Mouse (Mus musculus) olfactory bulb, adult 2 months (tissue): ENCODE measurements around the gene Mansc1. TPM values are rescaled to one million over a fixed set of nuclear protein-coding genes. Genes with fewer than 3 reads are reported as not detected.

ENCODE experiments used
- H3K27ac ChIP-seq: fragments of 200-500 bp; 2 replicates; pipeline ENCODE4 v1.5.1; 2012; ENCODE audit warnings: low read depth, low read length; ENCODE audit not compliant: insufficient read depth
- H3K4me1 ChIP-seq: fragments of 200-500 bp; 2 replicates; pipeline ENCODE4 v1.6.1; 2012; ENCODE audit warnings: low read length; ENCODE audit not compliant: control insufficient read depth, insufficient read depth
- H3K4me3 ChIP-seq: fragments of 200-500 bp; 2 replicates; pipeline ENCODE4 v1.5.1; 2012; ENCODE audit warnings: mild to moderate bottlenecking, low read depth, low read length, moderate library complexity; ENCODE audit not compliant: insufficient read depth
- CTCF ChIP-seq: fragments of 200-500 bp; IDR thresholded peaks from 2 replicates; pipeline ENCODE4 v1.5.1; 2012; ENCODE audit warnings: low read depth, mild to moderate bottlenecking, low read length, moderate library complexity; ENCODE audit not compliant: insufficient read depth
- POLR2A ChIP-seq: fragments of 200-500 bp; IDR thresholded peaks from 2 replicates; pipeline ENCODE4 v1.6.1; 2012; ENCODE audit warnings: mild to moderate bottlenecking, low read depth, low read length, moderate library complexity; ENCODE audit not compliant: insufficient read depth
- WGBS: fragments of 180-500 bp; shearing (Covaris S2); methylation state at CpG from one replicate; pipeline ENCODE4 v1.1.7; 2018; 5-methylcytosine and 5-hydroxymethylcytosine counted together
- polyA plus RNA-seq: library from polyadenylated mRNA; stranded (reverse); fragments of >200 nt; gene quantifications from 2 replicates; pipeline ENCODE4 v1.2.4, GENCODE M21; 2012; ENCODE audit warnings: low replicate concordance; ENCODE audit not compliant: missing spikeins, insufficient read depth, insufficient read length

Mansc1 gene
- polyA plus RNA-seq, 1 experiment = not detected

GRCm38 (mm10) chr6:134566818-134567485, 65.3 kb downstream of the Mansc1 start, which contains the start of gene Lrp6:
Lrp6 (minus strand) TSS chr6:134566965.
- TF ChIP-seq POLR2A = peak; percentile 87
- TF ChIP-seq CTCF = no peak
- Histone ChIP-seq H3K4me1 (peaks cover 2% of the 10 kb centered on the region; the same call in 1 of the 2 replicates), H3K4me3 (peak within 1 kb of the TSS; percentile 97), H3K27ac (peak within 1 kb of the TSS; percentile 98)
- under 1% methylated on average over 85 of the region's 99 CpGs for WGBS

GRCm38 (mm10) chr6:134566248-134566817, 66.0 kb downstream of the Mansc1 start:
- Histone ChIP-seq H3K27ac (peak overlapping the region; percentile 98), H3K4me1 (peaks cover 5% of the 10 kb centered on the region; the same call in 1 of the 2 replicates), H3K4me3 (peak overlapping the region; percentile 97)
- WGBS = under 1% methylated on average over 35 of the region's 64 CpGs
- TF ChIP-seq POLR2A = no peak
- no peak for TF ChIP-seq CTCF

- TF ChIP-seq POLR2A (no peak), CTCF (no peak)
- 2% methylated on average over 19 of the region's 19 CpGs for WGBS
- Histone ChIP-seq H3K4me1 (peaks cover 5% of the 10 kb centered on the region; the same call in 1 of the 2 replicates), H3K4me3 (peak overlapping the region; percentile 97), H3K27ac (no peak overlapping the region)
Observed at GRCm38 (mm10) chr6:134565606-134566247, 66.6 kb downstream of the Mansc1 start.

- peaks cover 5% of the 10 kb centered on the region; the same call in 1 of the 2 replicates for H3K4me1 ChIP-seq
- no peak overlapping the region for H3K4me3 ChIP-seq
- no peak overlapping the region for H3K27ac ChIP-seq
- TF ChIP-seq CTCF (no peak), POLR2A (no peak)
- 48% methylated on average over 2 of the region's 2 CpGs for WGBS
Observed at GRCm38 (mm10) chr6:134564539-134564938, 67.7 kb downstream of the Mansc1 start.

GRCm38 (mm10) chr6:134559635-134560034, 72.7 kb downstream of the Mansc1 start:
- Histone ChIP-seq H3K4me3 (no peak overlapping the region), H3K4me1 (peaks cover 6% of the 10 kb centered on the region; the same call in 1 of the 2 replicates), H3K27ac (no peak overlapping the region)
- no peak for TF ChIP-seq CTCF
- no peak for TF ChIP-seq POLR2A
- 70% methylated on average over 3 of the region's 3 CpGs for WGBS

Other genes with a start within 250 kb of the Mansc1 start
- gene Bcl2l14, start 236.2 kb downstream of the Mansc1 start, polyA plus RNA-seq = not detected in 2 replicates
- gene Lrp6, start 65.5 kb downstream of the Mansc1 start, polyA plus RNA-seq = 154 TPM in 1 of 2 replicates, not detected in the other
- gene Borcs5, start 7.0 kb upstream of the Mansc1 start, polyA plus RNA-seq = not detected in 2 replicates
- gene Dusp16, start 160.1 kb upstream of the Mansc1 start, polyA plus RNA-seq = not detected in 2 replicates
- not detected in 2 replicates for gene Crebl2, start 197.7 kb upstream of the Mansc1 start, polyA plus RNA-seq